Mouse (Mus musculus) CD4-positive, CD25-positive, alpha-beta regulatory T cell, adult 4 months (primary cell): ENCODE data around the gene Olfr1219. TPM values are rescaled to one million over a fixed set of nuclear protein-coding genes. Genes with fewer than 3 reads are reported as not detected.

Experiments used
- ATAC-seq: one replicate; pipeline ENCODE4 v1.8.0; 2017
- polyA plus RNA-seq, 2 experiments: library from polyadenylated mRNA; unstranded; fragments of 100-300 nt; shearing (Covaris generic); gene quantifications; one replicate each; pipeline ENCODE4 v1.2.1; 2017

Gene Olfr1219
- polyA plus RNA-seq = not detected

- ATAC-seq = no peak
Measured at GRCm38 (mm10) chr2:89083413-89083812, at the start of gene Olfr1219. Olfr1219 (minus strand) TSS chr2:89083513.

- no peak for ATAC-seq
Measured at GRCm38 (mm10) chr2:89132954-89133353, 49.6 kb upstream of the Olfr1219 start, which contains the start of gene Olfr1222. Olfr1222 (minus strand) TSS chr2:89133054.

- ATAC-seq = no peak
Measured at GRCm38 (mm10) chr2:89117183-89117582, 33.9 kb upstream of the Olfr1219 start, which contains the start of gene Olfr1221. Olfr1221 (minus strand) TSS chr2:89117283.

- no peak for ATAC-seq
Measured at GRCm38 (mm10) chr2:89106735-89107134, 23.4 kb upstream of the Olfr1219 start, which contains the start of gene Olfr1220. Olfr1220 (minus strand) TSS chr2:89106835.

- ATAC-seq = no peak
Measured at GRCm38 (mm10) chr2:89105651-89106050, 22.3 kb upstream of the Olfr1219 start.

GRCm38 (mm10) chr2:89093848-89094247 is 10.5 kb upstream of the Olfr1219 start:
- ATAC-seq = no peak

GRCm38 (mm10) chr2:89081487-89081886 is 1.8 kb downstream of the Olfr1219 start:
- ATAC-seq = no peak

- ATAC-seq = no peak
Measured at GRCm38 (mm10) chr2:89061087-89061486, 22.2 kb downstream of the Olfr1219 start, which contains the start of gene Olfr1218. Olfr1218 (minus strand) TSS chr2:89061187.

- ATAC-seq = no peak
Measured at GRCm38 (mm10) chr2:89031965-89032364, 51.3 kb downstream of the Olfr1219 start, which contains the start of gene Olfr1217. Olfr1217 (minus strand) TSS chr2:89032065.

Other genes with a start within 250 kb of the Olfr1219 start
- gene Olfr1204, start 234.2 kb downstream of the Olfr1219 start, polyA plus RNA-seq = not detected
- not detected for gene Olfr1206, start 220.3 kb downstream of the Olfr1219 start, polyA plus RNA-seq
- gene Olfr1208, start 181.2 kb downstream of the Olfr1219 start, polyA plus RNA-seq = under 1 TPM in 1 of 2 experiments, not detected in 1; 0.11 TPM
- gene Olfr1209, start 168.4 kb downstream of the Olfr1219 start, polyA plus RNA-seq = not detected
- gene Olfr1211, start 145.4 kb downstream of the Olfr1219 start, polyA plus RNA-seq = not detected
- gene Olfr1212, start 129.5 kb downstream of the Olfr1219 start, polyA plus RNA-seq = not detected
- gene Gm13762, start 103.2 kb downstream of the Olfr1219 start, polyA plus RNA-seq = not detected
- gene Olfr1214, start 90.9 kb downstream of the Olfr1219 start, polyA plus RNA-seq = not detected
- gene Olfr1215, start 76.5 kb downstream of the Olfr1219 start, polyA plus RNA-seq = not detected
- gene Olfr1216, start 65.2 kb downstream of the Olfr1219 start, polyA plus RNA-seq = not detected
- not detected for gene Olfr1217, start 51.4 kb downstream of the Olfr1219 start, polyA plus RNA-seq
- gene Olfr1218, start 22.3 kb downstream of the Olfr1219 start, polyA plus RNA-seq = not detected
- under 1 TPM in 1 of 2 experiments, not detected in 1; 0.08 TPM for gene Olfr1220, start 23.3 kb upstream of the Olfr1219 start, polyA plus RNA-seq
- not detected for gene Olfr1221, start 33.8 kb upstream of the Olfr1219 start, polyA plus RNA-seq
- not detected for gene Olfr1222, start 49.5 kb upstream of the Olfr1219 start, polyA plus RNA-seq
- gene Olfr1223, start 68.0 kb upstream of the Olfr1219 start, polyA plus RNA-seq = not detected
- not detected for gene Olfr1224-ps1, start 80.6 kb upstream of the Olfr1219 start, polyA plus RNA-seq
- under 1 TPM in 1 of 2 experiments, not detected in 1; 0.08 TPM for gene Olfr1225, start 91.2 kb upstream of the Olfr1219 start, polyA plus RNA-seq
- gene Olfr1226, start 116.5 kb upstream of the Olfr1219 start, polyA plus RNA-seq = not detected
- not detected for gene Olfr1228, start 170.5 kb upstream of the Olfr1219 start, polyA plus RNA-seq
- gene Olfr1229, start 204.5 kb upstream of the Olfr1219 start, polyA plus RNA-seq = not detected
- not detected for gene Olfr1230, start 213.8 kb upstream of the Olfr1219 start, polyA plus RNA-seq
- gene Olfr1231, start 223.6 kb upstream of the Olfr1219 start, polyA plus RNA-seq = not detected
- not detected for gene Olfr1232, start 246.2 kb upstream of the Olfr1219 start, polyA plus RNA-seq